Mouse (Mus musculus) heart, embryonic 16.5 days (tissue): ENCODE measurements around the gene Gnb5. TPM values are rescaled to one million over a fixed set of nuclear protein-coding genes. Genes with fewer than 3 reads are reported as not detected.

ENCODE experiments used
- ATAC-seq: fragments of 200-750 bp; cut with Nextera tagmentation; replicated peaks from 2 replicates; pipeline ENCODE4 v1.8.0; 2017; ENCODE audit warnings: moderate number of reproducible peaks; ENCODE audit not compliant: insufficient read depth, low FRiP score; ENCODE audit errors: extremely low read depth
- H3K27ac ChIP-seq: fragments of 300-500 bp; sonication (generic); 2 replicates; pipeline ENCODE4 v1.5.1; 2014; ENCODE audit warnings: mild to moderate bottlenecking, low read length, control low read depth, moderate library complexity
- H3K27me3 ChIP-seq: fragments of 300-500 bp; sonication (generic); 2 replicates; pipeline ENCODE4 v1.6.1; 2014; ENCODE audit warnings: low read length, mixed read lengths; ENCODE audit not compliant: control insufficient read depth, insufficient read depth
- H3K36me3 ChIP-seq: fragments of 300-500 bp; sonication (generic); 2 replicates; pipeline ENCODE4 v1.6.1; 2014; ENCODE audit not compliant: control insufficient read depth, insufficient read depth
- H3K4me1 ChIP-seq: fragments of 300-500 bp; sonication (generic); 2 replicates; pipeline ENCODE4 v1.6.1; 2014; ENCODE audit warnings: low read length, mixed read lengths; ENCODE audit not compliant: control insufficient read depth, insufficient read depth
- H3K4me2 ChIP-seq: fragments of 300-500 bp; sonication (generic); 2 replicates; pipeline ENCODE4 v1.6.1; 2014; ENCODE audit warnings: low read depth, mild to moderate bottlenecking, control low read depth, low read length
- H3K4me3 ChIP-seq: fragments of 300-500 bp; sonication (generic); 2 replicates; pipeline ENCODE4 v1.5.1; 2014; ENCODE audit warnings: mild to moderate bottlenecking, control low read depth, low read length
- H3K9ac ChIP-seq: fragments of 300-500 bp; sonication (generic); 2 replicates; pipeline ENCODE4 v1.6.1; 2014; ENCODE audit warnings: low read length, control low read depth
- H3K9me3 ChIP-seq: fragments of 300-500 bp; sonication (generic); replicated peaks from 2 replicates; pipeline ENCODE4 v1.6.1; 2016; ENCODE audit warnings: low read length; ENCODE audit not compliant: control insufficient read depth
- WGBS: fragments of 180-500 bp; shearing (Covaris S2); extraction: QIAGEN DNeasy Blood & Tissue Kit; methylation state at CpG from one replicate; pipeline ENCODE4 v1.1.7; 2014; 5-methylcytosine and 5-hydroxymethylcytosine counted together
- polyA plus RNA-seq: library from polyadenylated mRNA; unstranded; fragments of >200 nt; fragmentation: Nextera tagmentation; extraction: Ambion mirVana; gene quantifications from 2 replicates; pipeline ENCODE4 v1.2.1, GENCODE M21; 2015

The Gnb5 gene
- polyA plus RNA-seq, 1 experiment from 2014 or later, result 66.9 TPM

DNA sequence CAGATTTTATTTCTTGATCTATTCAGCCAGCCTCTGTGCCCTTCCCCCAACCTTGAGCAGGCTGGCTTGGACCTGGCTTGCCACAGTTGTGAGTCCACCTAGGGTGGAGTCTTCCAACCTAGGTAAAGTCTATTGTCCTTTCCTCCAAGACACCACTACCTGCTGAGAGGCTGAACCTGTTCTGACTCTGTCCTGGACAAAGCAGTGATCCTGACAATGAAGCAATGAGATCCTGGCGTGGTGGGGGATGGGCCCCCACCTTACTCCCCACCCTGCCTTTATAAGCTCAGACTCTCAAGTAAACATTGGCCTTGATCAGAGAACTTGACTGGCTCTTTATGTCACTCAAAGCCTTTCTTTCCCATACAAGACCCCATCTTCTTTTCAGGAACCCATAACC is 70.3 kb downstream of the Gnb5 start:
- ATAC-seq, result no peak
- Histone ChIP-seq H3K36me3 (no peaks in the 10 kb centered on the region), H3K4me1 (no peaks in the 10 kb centered on the region), H3K27me3 (no peaks in the 10 kb centered on the region), H3K4me3 (no peak overlapping the region), H3K9me3 (0 out of 2 replicates have a peak, but pooled peaks cover 2% of the 10 kb centered on the region), H3K27ac (no peak overlapping the region), H3K4me2 (no peak overlapping the region), H3K9ac (no peak overlapping the region)
- 62% methylated on average over 1 of the region's 1 CpGs for WGBS

DNA sequence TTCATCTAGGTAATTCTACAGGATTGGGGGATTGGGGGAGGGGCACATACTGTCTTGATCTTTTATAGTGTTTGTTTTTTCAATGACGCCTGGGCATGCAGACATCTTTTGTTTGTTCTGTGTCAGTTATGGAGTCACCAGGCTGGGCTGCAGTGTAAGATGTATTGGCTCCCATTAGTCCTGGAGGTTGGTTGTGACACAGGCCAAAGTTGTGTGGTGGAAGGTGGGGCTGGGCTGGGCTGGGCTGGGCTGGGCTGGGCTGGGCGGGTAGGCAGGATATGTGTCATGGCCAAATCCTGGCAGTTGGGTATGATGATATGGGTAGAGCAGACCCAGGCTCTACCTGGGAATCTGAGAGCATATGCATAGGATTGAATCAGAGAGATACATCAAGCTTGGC is 72.7 kb downstream of the Gnb5 start:
- no peaks in the 10 kb centered on the region for H3K36me3 ChIP-seq
- no peak for ATAC-seq
- no peak overlapping the region for H3K27ac ChIP-seq
- 0 out of 2 replicates have a peak, but pooled peaks cover 2% of the 10 kb centered on the region for H3K9me3 ChIP-seq
- no peaks in the 10 kb centered on the region for H3K27me3 ChIP-seq
- no peaks in the 10 kb centered on the region for H3K4me1 ChIP-seq
- WGBS, result 85% methylated on average over 2 of the region's 2 CpGs
- H3K9ac ChIP-seq, result no peak overlapping the region
- H3K4me2 ChIP-seq, result no peak overlapping the region
- no peak overlapping the region for H3K4me3 ChIP-seq

DNA sequence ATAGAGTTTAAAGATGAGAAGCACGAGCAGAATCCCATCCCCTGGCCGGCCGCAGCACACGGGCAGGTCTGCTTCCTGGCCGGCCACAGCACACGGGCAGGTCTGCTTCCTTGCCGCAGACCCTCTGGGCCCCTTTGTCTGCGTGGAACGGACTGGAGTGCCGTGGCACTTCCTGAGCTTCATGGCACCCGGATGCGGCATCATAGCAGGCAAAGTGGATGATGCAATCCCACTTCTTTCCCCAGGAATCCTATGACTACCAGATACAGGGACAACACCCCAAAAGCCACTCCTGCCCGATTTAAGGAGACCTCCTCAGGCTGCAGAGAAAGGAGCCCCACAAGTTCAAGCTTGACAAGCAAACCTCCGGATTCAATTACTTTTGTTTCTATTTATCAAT is 76.7 kb downstream of the Gnb5 start:
- Histone ChIP-seq H3K36me3 (peaks cover 13% of the 10 kb centered on the region), H3K4me3 (no peak overlapping the region), H3K4me2 (no peak overlapping the region), H3K27ac (no peak overlapping the region), H3K9ac (no peak overlapping the region), H3K9me3 (no peaks in the 10 kb centered on the region), H3K27me3 (no peaks in the 10 kb centered on the region), H3K4me1 (no peaks in the 10 kb centered on the region)
- ATAC-seq, result no peak
- 85% methylated on average over 14 of the region's 14 CpGs for WGBS

DNA sequence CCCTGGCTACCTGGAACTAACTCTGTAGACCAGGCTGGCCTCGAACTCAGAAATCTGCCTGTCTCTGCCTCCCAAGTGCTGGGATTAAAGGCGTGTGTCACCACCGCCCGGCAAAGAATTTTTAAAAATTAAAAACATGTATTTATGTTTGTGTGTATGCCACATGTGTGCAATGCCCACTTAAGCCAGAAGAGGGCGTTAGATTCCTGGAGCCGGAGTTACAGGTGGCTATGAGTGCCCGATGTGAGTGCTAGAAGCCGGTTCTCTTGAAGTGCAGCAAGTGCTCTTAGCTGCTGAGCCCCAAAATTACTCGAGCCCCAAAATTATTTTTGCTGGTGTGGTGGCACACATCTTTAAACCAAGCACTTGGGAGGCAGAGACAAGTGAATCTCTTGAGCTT is 77.7 kb downstream of the Gnb5 start:
- Histone ChIP-seq H3K4me1 (no peaks in the 10 kb centered on the region), H3K9ac (no peak overlapping the region), H3K4me3 (no peak overlapping the region), H3K36me3 (peaks cover 19% of the 10 kb centered on the region), H3K27ac (no peak overlapping the region), H3K9me3 (no peaks in the 10 kb centered on the region), H3K4me2 (no peak overlapping the region), H3K27me3 (no peaks in the 10 kb centered on the region)
- 85% methylated on average over 9 of the region's 9 CpGs for WGBS
- no peak for ATAC-seq

DNA sequence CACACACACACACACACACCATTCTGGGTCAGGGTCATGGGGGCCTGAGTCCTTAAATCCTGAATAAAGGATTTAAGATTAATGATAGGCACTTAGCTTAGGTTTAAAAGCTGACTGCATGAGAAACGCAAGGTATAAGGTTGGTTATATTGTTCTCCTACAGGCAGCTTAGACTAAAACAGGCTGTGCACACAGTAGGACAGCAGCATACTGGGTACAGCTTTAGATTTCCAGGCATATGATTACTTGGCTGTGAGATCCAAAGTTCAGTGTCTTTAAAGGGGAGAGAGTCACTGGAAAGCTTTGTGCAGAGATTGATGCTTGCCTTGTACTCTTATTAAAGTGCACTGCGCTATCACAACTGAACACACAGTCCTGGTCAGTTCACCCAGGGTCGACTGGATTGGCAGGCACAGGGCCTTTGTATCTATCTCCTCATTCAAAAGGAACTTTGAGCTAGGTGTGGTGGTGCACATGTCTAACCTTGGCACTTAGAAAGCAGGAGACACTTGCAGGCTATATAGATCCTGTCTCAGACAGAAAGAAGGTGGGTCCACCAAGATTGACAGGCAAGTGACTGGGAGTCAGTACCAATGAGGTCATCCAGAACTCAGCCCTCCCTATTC is 78.4 kb downstream of the Gnb5 start:
- no peaks in the 10 kb centered on the region for H3K9me3 ChIP-seq
- peaks cover 26% of the 10 kb centered on the region for H3K36me3 ChIP-seq
- H3K4me1 ChIP-seq, result no peaks in the 10 kb centered on the region
- H3K27ac ChIP-seq, result no peak overlapping the region
- H3K4me2 ChIP-seq, result no peak overlapping the region
- no peaks in the 10 kb centered on the region for H3K27me3 ChIP-seq
- no peak overlapping the region for H3K9ac ChIP-seq
- no peak overlapping the region for H3K4me3 ChIP-seq
- no peak for ATAC-seq
- 84% methylated on average over 3 of the region's 3 CpGs for WGBS

DNA sequence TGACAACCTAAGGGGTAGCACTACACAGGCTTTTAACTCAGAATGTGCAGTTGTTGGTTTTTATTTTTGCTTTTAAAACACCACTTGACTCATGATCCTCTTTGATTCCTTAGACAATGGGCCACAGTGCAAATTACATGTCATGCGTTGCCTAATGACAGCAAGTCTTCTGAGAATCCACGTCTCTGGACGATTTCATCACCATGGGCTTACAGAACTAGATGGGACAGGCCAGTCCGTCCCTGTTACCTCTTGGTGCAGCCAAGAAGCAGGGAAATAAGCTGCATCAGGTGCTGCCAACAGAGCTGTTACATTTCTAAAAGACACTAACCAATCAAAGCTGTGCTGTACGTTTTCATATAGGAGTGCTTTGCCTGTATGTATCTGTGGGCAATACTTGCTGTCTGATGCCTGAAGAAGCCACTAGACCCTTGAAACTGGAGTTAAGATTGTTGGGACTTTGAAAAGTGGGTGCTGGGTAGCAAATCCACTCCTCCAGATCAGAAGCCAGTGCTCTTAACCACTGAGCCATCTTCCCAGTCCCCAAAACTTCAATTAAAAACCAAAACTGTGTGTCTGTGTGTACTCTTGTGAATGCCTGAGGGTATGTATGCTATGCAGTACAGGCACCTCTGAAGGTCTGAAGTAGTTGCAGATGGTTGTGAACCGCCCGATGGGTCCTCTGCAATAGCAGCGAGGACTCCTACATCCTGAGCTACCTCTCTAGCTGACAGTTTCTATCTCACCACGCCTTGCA is 79.3 kb downstream of the Gnb5 start:
- Histone ChIP-seq H3K4me3 (no peak overlapping the region), H3K27ac (no peak overlapping the region), H3K9me3 (no peaks in the 10 kb centered on the region), H3K36me3 (peaks cover 30% of the 10 kb centered on the region), H3K4me2 (no peak overlapping the region), H3K27me3 (no peaks in the 10 kb centered on the region), H3K9ac (no peak overlapping the region), H3K4me1 (no peaks in the 10 kb centered on the region)
- no peak for ATAC-seq
- 80% methylated on average over 9 of the region's 9 CpGs for WGBS

DNA sequence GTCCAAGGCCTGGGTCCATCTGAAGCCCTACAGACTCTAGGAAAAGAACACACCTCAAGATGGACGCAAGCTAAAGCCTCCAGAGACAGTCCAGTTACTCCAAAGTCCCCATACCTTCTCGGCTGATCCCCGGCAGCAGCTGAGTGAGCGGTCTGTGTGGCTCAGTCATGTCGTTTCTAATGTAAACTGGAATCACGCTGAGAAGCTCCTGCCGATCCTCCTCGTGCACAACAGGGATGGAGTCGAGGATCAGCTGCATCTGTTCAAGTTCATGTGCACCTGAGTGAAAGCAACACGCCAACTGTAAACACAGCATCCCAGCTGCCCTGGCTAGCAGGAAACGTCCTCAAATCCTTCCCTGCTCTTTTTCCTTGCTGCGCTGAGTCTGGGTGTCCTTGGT is 87.2 kb downstream of the Gnb5 start:
- no peaks in the 10 kb centered on the region for H3K27me3 ChIP-seq
- H3K27ac ChIP-seq, result no peak overlapping the region
- H3K9me3 ChIP-seq, result no peaks in the 10 kb centered on the region
- peaks cover 59% of the 10 kb centered on the region for H3K36me3 ChIP-seq
- no peak overlapping the region for H3K9ac ChIP-seq
- H3K4me1 ChIP-seq, result no peaks in the 10 kb centered on the region
- H3K4me3 ChIP-seq, result no peak overlapping the region
- 81% methylated on average over 12 of the region's 12 CpGs for WGBS
- no peak for ATAC-seq
- no peak overlapping the region for H3K4me2 ChIP-seq

Other genes with a start within 250 kb of the Gnb5 start
- 6.8 and 6.9 TPM in 2 replicates for gene Myo5a, start 235.3 kb upstream of the Gnb5 start, polyA plus RNA-seq
- gene Myo5c, start 74.3 kb upstream of the Gnb5 start, polyA plus RNA-seq, result 2.5 and 4.7 TPM in 2 replicates
- gene Bcl2l10, start 41.5 kb downstream of the Gnb5 start, polyA plus RNA-seq, result not detected in 2 replicates
- 35.8 and 41.6 TPM in 2 replicates for gene Mapk6, start 103.7 kb downstream of the Gnb5 start, polyA plus RNA-seq
- gene Leo1, start 135.2 kb downstream of the Gnb5 start, polyA plus RNA-seq, result 28.1 and 32.0 TPM in 2 replicates